Mouse (Mus musculus) gastrocnemius, adult 2 months (tissue): ENCODE results near the gene Nbea. TPM values are rescaled to one million over a fixed set of nuclear protein-coding genes. Genes with fewer than 3 reads are reported as not detected.

Experiments used
- DNase-seq: peaks from one replicate; pipeline ENCODE4 v3.0.0; 2022
- H3K27ac ChIP-seq: fragments of 200-600 bp; 2 replicates; pipeline ENCODE4 v1.8.1; 2022; ENCODE audit warnings: mild to moderate bottlenecking
- H3K4me3 ChIP-seq: fragments of 200-600 bp; 2 replicates; pipeline ENCODE4 v1.8.1; 2022; ENCODE audit warnings: mild to moderate bottlenecking, moderate library complexity
- CTCF ChIP-seq: fragments of 200-600 bp; IDR thresholded peaks from 2 replicates; pipeline ENCODE4 v1.8.1; 2022; ENCODE audit warnings: antibody characterized with exemption, mild to moderate bottlenecking, moderate library complexity
- intact Hi-C: fragments of 180-260 bp; cut with DNase I; formaldehyde crosslinking; loops from one replicate; pipeline ENCODE4 v1.15.1; 2025
- total RNA-seq, 2 experiments: library from RNA; stranded (reverse); gene quantifications; 2 replicates each; pipeline ENCODE4 v1.2.3; 2021

Gene Nbea
- total RNA-seq, 2 experiments from 2014 or later, result 4.1 to 5.9 TPM

- intact Hi-C loops, result no loop called here
- Histone ChIP-seq H3K27ac (no peak overlapping the region), H3K4me3 (no peak overlapping the region)
- no peak for DNase-seq
- no peak for TF ChIP-seq CTCF
These were observed 310.3 kb downstream of the Nbea start for GRCm38 (mm10) chr3:55872944-55873924.

GRCm38 (mm10) chr3:55852488-55852887, 331.0 kb downstream of the Nbea start:
- Histone ChIP-seq H3K4me3 (no peak overlapping the region), H3K27ac (no peak overlapping the region)
- DNase-seq, result no peak
- no peak for TF ChIP-seq CTCF
- intact Hi-C loops, result no loop called here

DNA sequence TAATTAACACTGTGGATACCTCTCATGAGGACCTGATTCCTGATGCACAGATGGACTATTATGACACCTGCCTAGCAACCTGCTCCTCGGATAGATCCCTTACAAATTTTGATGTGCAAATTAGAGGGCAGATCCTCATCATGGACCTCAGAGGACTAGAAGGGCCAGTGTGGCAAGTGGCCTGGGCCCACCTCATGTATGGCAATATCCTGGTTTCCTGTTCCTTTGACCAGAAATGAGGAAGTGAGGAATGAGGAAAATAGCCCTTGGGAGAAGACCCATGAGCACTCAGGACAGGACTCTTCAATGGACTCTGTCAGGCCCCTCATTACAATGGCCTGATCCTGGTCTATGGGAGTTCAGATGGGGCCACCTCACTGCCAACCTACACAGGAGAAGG, 336.4 kb downstream of the Nbea start:
- no peak for TF ChIP-seq CTCF
- no peak for DNase-seq
- Histone ChIP-seq H3K4me3 (no peak overlapping the region), H3K27ac (no peak overlapping the region)
- intact Hi-C loops, result no loop called here

DNA sequence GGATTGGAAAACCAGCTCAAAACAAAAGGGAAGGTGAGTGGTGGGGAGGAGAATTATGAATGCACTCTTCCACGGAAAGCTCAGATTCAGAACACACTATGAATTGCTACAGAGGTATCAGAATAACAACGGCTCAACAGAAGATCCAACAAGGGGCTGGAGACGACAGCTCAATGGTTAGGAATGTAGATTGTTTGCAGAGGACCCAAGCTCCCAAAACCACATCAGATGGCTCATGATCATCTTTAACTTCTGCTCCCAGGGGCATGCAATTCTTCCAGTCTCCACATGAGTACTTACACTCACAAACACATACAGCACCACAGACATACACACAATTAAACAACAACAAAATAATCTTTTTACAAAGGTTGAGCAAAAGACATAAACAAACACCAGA, 346.3 kb downstream of the Nbea start:
- Histone ChIP-seq H3K27ac (no peak overlapping the region), H3K4me3 (no peak overlapping the region)
- TF ChIP-seq CTCF, result no peak
- intact Hi-C loops, result no loop called here
- DNase-seq, result no peak

- no peak overlapping the region for H3K4me3 ChIP-seq
- TF ChIP-seq CTCF, result no peak
These were observed 348.3 kb downstream of the Nbea start for GRCm38 (mm10) chr3:55835207-55835606.

GRCm38 (mm10) chr3:55830226-55830625, 353.3 kb downstream of the Nbea start:
- no peak for TF ChIP-seq CTCF
- Histone ChIP-seq H3K4me3 (no peak overlapping the region), H3K27ac (no peak overlapping the region)
- intact Hi-C loops, result no loop called here
- no peak for DNase-seq

More at GRCm38 (mm10) chr3:55835207-55835606, 348.3 kb downstream of the Nbea start:
- intact Hi-C loops, result no loop called here
- no peak overlapping the region for H3K27ac ChIP-seq
- DNase-seq, result no peak

- no peak overlapping the region for H3K27ac ChIP-seq
- TF ChIP-seq CTCF, result no peak
- intact Hi-C loops, result no loop called here
- DNase-seq, result no peak
- no peak overlapping the region for H3K4me3 ChIP-seq
These were observed 354.8 kb downstream of the Nbea start for GRCm38 (mm10) chr3:55828481-55829256.

- no peak overlapping the region for H3K27ac ChIP-seq
- no peak for TF ChIP-seq CTCF
- no peak overlapping the region for H3K4me3 ChIP-seq
- no peak for DNase-seq
- intact Hi-C loops, result no loop called here
These were observed 358.6 kb downstream of the Nbea start for GRCm38 (mm10) chr3:55824864-55825263.

- intact Hi-C loops, result no loop called here
- TF ChIP-seq CTCF, result no peak
These were observed 363.9 kb downstream of the Nbea start for GRCm38 (mm10) chr3:55819598-55819997.

DNA sequence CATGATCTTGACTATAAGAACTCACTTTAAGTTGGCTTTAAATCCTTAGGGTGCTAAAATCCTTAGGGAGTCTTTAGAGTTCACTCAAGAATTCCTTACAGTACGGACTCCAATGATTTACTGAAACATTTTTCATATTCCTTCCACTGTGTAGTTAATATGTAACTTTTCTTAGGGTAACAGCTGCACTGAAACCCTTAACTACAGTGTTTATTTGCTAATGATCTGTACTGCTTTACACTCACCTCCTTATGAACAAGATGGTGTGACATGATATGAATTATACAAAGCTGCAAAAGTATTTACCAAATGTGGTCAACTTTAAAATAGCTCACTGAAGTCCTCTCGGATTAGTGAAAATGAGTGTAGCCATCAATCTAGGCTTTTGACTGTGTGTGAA, 365.4 kb downstream of the Nbea start:
- intact Hi-C loops, result no loop called here
- Histone ChIP-seq H3K27ac (no peak overlapping the region), H3K4me3 (no peak overlapping the region)
- no peak for TF ChIP-seq CTCF
- DNase-seq, result no peak

More at GRCm38 (mm10) chr3:55819598-55819997, 363.9 kb downstream of the Nbea start:
- DNase-seq, result no peak
- Histone ChIP-seq H3K27ac (no peak overlapping the region), H3K4me3 (no peak overlapping the region)

DNA sequence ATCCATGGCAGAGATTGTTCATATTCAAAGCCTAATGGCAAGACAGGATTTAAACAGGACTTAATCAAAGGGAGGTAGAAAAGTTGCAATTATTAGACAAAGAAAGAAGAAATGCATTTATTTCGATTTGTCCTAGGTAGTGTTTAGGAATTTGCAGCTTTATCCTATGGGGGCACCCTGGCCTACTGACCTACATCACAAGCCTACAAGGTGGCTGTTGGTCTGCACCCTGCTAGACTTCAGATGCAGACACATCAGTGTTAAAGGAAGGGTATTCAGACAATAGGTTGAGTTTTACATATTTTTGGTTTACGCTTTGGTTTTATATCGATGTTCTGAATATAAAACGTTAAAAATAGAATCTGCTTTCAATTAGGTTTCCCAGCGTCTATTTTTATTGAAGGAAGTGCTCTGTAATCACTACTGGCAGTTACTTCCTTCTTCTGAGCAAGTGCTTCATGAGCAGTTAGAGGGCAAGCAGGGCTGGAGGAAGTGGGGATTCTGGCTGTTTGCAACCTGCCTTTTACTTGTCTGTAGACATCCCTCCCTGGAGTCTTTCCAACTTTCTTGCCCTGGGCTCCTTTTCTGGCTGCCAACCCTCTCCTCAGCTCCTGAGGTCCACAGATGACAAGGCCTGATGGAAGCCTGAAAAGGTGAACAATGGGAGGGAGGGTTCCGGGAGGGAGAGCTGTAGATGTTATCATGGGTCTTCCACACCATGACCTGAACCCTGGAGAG, 366.7 kb downstream of the Nbea start:
- Histone ChIP-seq H3K4me3 (no peak overlapping the region), H3K27ac (peak overlapping the region; percentile 17; the same call in 1 of the 2 replicates)
- peak; percentile 17 for DNase-seq
- TF ChIP-seq CTCF, result no peak
- intact Hi-C loops, result no loop called here

GRCm38 (mm10) chr3:55816096-55816495, 367.4 kb downstream of the Nbea start:
- Histone ChIP-seq H3K4me3 (no peak overlapping the region), H3K27ac (no peak overlapping the region)
- intact Hi-C loops, result no loop called here
- DNase-seq, result no peak
- no peak for TF ChIP-seq CTCF
